Mouse (Mus musculus) embryonic facial prominence, embryonic 13.5 days (tissue): ENCODE data around the gene Gramd1a. TPM values are rescaled to one million over a fixed set of nuclear protein-coding genes. Genes with fewer than 3 reads are reported as not detected.

Source experiments
- ATAC-seq: fragments of 200-750 bp; cut with Nextera tagmentation; 2 replicates; pipeline ENCODE4 v1.8.0; 2017; ENCODE audit warnings: low read depth; ENCODE audit not compliant: insufficient number of reproducible peaks, insufficient read depth, low FRiP score, low TSS enrichment
- H3K27ac ChIP-seq: fragments of 300-500 bp; sonication (generic); 2 replicates; pipeline ENCODE4 v1.5.1; 2015; ENCODE audit warnings: moderate library complexity, mild to moderate bottlenecking, inconsistent platforms
- H3K27me3 ChIP-seq: fragments of 300-500 bp; sonication (generic); 2 replicates; pipeline ENCODE4 v1.6.1; 2015; ENCODE audit warnings: mild to moderate bottlenecking, inconsistent platforms
- H3K36me3 ChIP-seq: fragments of 300-500 bp; sonication (generic); 2 replicates; pipeline ENCODE4 v1.6.1; 2015; ENCODE audit warnings: mild to moderate bottlenecking, inconsistent platforms
- H3K4me1 ChIP-seq: fragments of 300-500 bp; sonication (generic); 2 replicates; pipeline ENCODE4 v1.6.1; 2015; ENCODE audit warnings: inconsistent platforms
- H3K4me2 ChIP-seq: fragments of 300-500 bp; sonication (generic); 2 replicates; pipeline ENCODE4 v1.6.1; 2015; ENCODE audit warnings: moderate library complexity, mild to moderate bottlenecking, inconsistent platforms
- H3K4me3 ChIP-seq: fragments of 300-500 bp; sonication (generic); 2 replicates; pipeline ENCODE4 v1.5.1; 2015; ENCODE audit warnings: mild to moderate bottlenecking, inconsistent platforms
- H3K9ac ChIP-seq: fragments of 300-500 bp; sonication (generic); 2 replicates; pipeline ENCODE4 v1.6.1; 2015; ENCODE audit warnings: mild to moderate bottlenecking, inconsistent platforms
- H3K9me3 ChIP-seq: fragments of 300-500 bp; sonication (generic); 2 replicates; pipeline ENCODE4 v1.6.1; 2016; ENCODE audit warnings: inconsistent platforms
- WGBS: fragments of 180-500 bp; shearing (Covaris S2); methylation state at CpG from one replicate; pipeline ENCODE4 v1.1.7; 2015; ENCODE audit warnings: mixed read lengths; 5-methylcytosine and 5-hydroxymethylcytosine counted together
- polyA plus RNA-seq: library from polyadenylated mRNA; unstranded; fragments of >200 nt; fragmentation: Nextera tagmentation; extraction: Ambion mirVana; gene quantifications from 2 replicates; pipeline ENCODE4 v1.2.1, GENCODE M21; 2015

The Gramd1a gene
- polyA plus RNA-seq, 1 experiment from 2014 or later = 84.8 TPM

DNA sequence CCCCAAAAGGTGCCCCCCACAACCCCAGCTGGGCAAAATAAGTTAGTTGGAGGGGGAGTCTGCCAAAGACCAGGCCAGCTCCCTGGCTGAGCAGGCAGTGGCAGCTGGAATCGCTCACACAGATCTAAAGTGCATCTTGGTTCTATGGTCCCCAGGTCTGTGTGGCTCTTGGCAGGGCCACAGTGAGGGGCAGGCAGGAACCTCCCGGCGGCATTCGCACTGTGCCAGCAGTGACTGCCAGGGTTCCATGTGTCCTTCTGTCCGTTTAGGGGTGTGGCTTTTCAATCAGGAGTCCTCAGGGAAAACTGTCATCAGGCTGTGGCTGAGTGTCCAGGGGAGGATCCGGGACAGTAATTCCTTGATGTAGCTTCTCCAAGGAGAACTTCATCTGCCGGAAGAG is 25.5 kb downstream of the Gramd1a start:
- H3K4me2 ChIP-seq = no peak overlapping the region
- peaks cover 8% of the 10 kb centered on the region for H3K4me1 ChIP-seq
- no peaks in the 10 kb centered on the region for H3K9me3 ChIP-seq
- no peak overlapping the region for H3K27ac ChIP-seq
- WGBS = 94% methylated on average over 7 of the region's 7 CpGs
- H3K9ac ChIP-seq = no peak overlapping the region
- peaks cover 31% of the 10 kb centered on the region for H3K27me3 ChIP-seq
- no peak for ATAC-seq
- H3K36me3 ChIP-seq = peaks cover 72% of the 10 kb centered on the region
- H3K4me3 ChIP-seq = no peak overlapping the region

- H3K9ac ChIP-seq = 0 out of 2 replicates have a peak overlapping the region, but pooled peaks have one; percentile 3
- ATAC-seq = no peak
- H3K27ac ChIP-seq = no peak overlapping the region
- H3K4me1 ChIP-seq = peaks cover 8% of the 10 kb centered on the region
- no peak overlapping the region for H3K4me2 ChIP-seq
- H3K9me3 ChIP-seq = no peaks in the 10 kb centered on the region
- H3K36me3 ChIP-seq = peaks cover 52% of the 10 kb centered on the region
- WGBS = 63% methylated on average over 9 of the region's 9 CpGs
- peaks cover 41% of the 10 kb centered on the region for H3K27me3 ChIP-seq
- H3K4me3 ChIP-seq = no peak overlapping the region
Observed at GRCm38 (mm10) chr7:31128157-31128705, 27.5 kb downstream of the Gramd1a start.

DNA sequence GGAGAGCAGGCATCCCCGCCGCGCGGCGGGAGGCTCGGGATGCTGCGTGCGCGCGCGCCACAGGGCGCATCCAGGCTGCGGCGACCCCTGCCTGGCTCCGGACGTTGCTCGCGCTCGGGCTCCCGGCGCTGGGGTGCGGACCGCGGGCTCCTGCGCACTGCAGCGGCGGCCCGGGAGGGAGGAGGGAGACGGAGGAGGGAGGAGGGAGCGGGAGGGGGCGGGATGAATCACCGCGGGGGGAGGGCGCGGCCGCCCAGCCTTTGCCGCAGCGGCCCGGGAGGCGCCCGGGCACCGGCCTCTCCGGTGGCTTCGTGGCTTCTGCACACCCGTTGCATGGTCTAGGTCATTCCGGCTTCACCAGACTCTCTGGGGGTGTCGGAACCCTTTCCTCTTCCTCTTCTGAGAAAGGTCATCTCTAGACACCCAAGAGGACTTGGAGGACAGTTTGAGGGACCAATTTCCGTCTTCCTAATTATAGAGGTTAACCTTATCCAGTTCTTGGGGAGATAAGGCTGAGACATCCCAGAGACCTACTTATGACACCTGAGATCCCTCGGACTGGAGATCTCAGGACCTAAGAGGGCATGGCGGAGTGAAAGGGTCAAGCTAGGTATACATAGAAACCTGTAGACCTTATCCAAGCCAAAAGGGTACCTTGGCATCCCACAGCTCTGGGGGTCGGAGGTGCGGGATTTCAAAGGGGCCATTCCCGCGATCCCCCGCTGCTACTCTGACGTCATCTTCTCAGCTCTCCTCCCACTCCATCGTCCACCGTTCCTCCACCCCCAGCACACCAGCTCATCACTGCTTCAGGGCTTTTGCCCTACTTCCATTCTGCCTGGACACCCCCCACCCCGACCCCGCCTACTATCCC is 28.6 kb downstream of the Gramd1a start, which contains the start of gene Scn1b:
Scn1b (minus strand) TSS at position 153 of the 874 bp plus-strand sequence.
- ATAC-seq = no peak
- peaks cover 8% of the 10 kb centered on the region for H3K4me1 ChIP-seq
- no peaks in the 10 kb centered on the region for H3K9me3 ChIP-seq
- H3K27ac ChIP-seq = no peak within 1 kb of the TSS
- peaks cover 41% of the 10 kb centered on the region for H3K36me3 ChIP-seq
- peak within 1 kb of the TSS; percentile 69 for H3K4me3 ChIP-seq
- peak within 1 kb of the TSS; percentile 77 for H3K9ac ChIP-seq
- H3K27me3 ChIP-seq = peaks cover 41% of the 10 kb centered on the region
- under 1% methylated on average over 50 of the region's 60 CpGs for WGBS
- peak within 1 kb of the TSS; percentile 99 for H3K4me2 ChIP-seq

DNA sequence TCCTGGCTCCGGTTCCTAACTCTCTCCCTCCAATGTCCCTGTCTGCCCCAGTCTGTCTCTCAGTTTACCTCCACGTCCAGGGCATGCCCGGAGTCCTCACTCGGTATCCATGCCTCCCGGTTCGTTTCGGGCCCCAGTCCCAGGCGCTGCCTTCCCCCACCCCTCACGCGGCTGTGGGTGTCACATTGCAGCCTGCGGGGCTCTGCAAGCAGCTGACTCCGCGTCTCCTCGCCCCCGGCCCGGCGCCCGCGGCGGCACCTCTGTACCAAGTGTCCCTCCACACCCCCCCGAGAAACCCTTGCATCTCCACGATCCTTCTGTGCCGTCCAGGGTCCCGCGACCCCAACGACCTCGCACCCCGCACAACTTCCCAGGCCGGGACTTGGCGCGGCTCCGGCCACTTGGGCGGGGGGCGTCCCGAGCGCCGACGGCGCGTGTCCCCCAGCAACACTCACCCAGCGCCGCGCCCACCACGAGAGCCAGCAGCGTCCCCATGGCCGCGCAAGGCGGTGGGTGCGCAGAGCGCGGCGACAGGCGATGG is 29.4 kb downstream of the Gramd1a start:
- no peak overlapping the region for H3K27ac ChIP-seq
- H3K4me2 ChIP-seq = peak overlapping the region; percentile 99
- H3K4me1 ChIP-seq = peaks cover 8% of the 10 kb centered on the region
- H3K4me3 ChIP-seq = peak overlapping the region; percentile 69
- H3K9ac ChIP-seq = peak overlapping the region; percentile 77
- peaks cover 33% of the 10 kb centered on the region for H3K36me3 ChIP-seq
- peak; percentile 6; the same call in 1 of the 2 replicates for ATAC-seq
- H3K9me3 ChIP-seq = no peaks in the 10 kb centered on the region
- under 1% methylated on average over 51 of the region's 53 CpGs for WGBS
- H3K27me3 ChIP-seq = peaks cover 41% of the 10 kb centered on the region

DNA sequence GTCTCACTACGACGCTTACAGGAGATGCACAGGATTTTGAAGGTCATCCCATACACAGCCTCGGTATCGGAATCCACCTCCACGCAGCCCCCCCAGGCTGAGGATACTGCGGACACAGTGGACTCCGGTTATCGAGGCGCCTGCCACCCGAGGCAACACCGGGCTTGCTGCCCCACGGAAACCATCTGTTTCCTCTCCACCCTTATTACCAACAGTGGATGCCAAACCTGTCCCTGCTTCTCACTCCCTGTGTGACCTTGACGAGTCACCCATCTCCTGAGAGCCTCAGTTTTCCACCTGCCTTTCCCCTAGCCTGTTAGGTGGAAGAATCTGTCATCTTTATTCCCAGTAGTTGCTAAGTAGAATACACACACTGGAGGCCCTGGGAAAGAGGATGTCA is 30.6 kb downstream of the Gramd1a start:
- Histone ChIP-seq H3K27me3 (peaks cover 41% of the 10 kb centered on the region), H3K9ac (no peak overlapping the region), H3K36me3 (peaks cover 21% of the 10 kb centered on the region), H3K4me1 (peaks cover 14% of the 10 kb centered on the region), H3K9me3 (no peaks in the 10 kb centered on the region), H3K27ac (no peak overlapping the region), H3K4me2 (no peak overlapping the region), H3K4me3 (no peak overlapping the region)
- WGBS = 80% methylated on average over 13 of the region's 13 CpGs
- ATAC-seq = no peak

- Histone ChIP-seq H3K36me3 (peaks cover 14% of the 10 kb centered on the region), H3K9me3 (no peaks in the 10 kb centered on the region), H3K9ac (no peak overlapping the region), H3K27ac (no peak overlapping the region), H3K4me3 (no peak overlapping the region), H3K4me2 (no peak overlapping the region), H3K4me1 (peaks cover 14% of the 10 kb centered on the region), H3K27me3 (peaks cover 41% of the 10 kb centered on the region)
- WGBS = 82% methylated on average over 5 of the region's 5 CpGs
- no peak for ATAC-seq
Observed at GRCm38 (mm10) chr7:31124381-31124780, 31.3 kb downstream of the Gramd1a start.

- Histone ChIP-seq H3K36me3 (peaks cover 7% of the 10 kb centered on the region), H3K9me3 (no peaks in the 10 kb centered on the region), H3K4me3 (no peak overlapping the region), H3K27me3 (peaks cover 41% of the 10 kb centered on the region), H3K9ac (no peak overlapping the region), H3K4me1 (peaks cover 14% of the 10 kb centered on the region), H3K27ac (no peak overlapping the region), H3K4me2 (no peak overlapping the region)
- 75% methylated on average over 3 of the region's 3 CpGs for WGBS
- ATAC-seq = no peak
Observed at GRCm38 (mm10) chr7:31123697-31124096, 32.0 kb downstream of the Gramd1a start.

- H3K9ac ChIP-seq = no peak overlapping the region
- no peak for ATAC-seq
Observed at GRCm38 (mm10) chr7:31122641-31123631, 32.8 kb downstream of the Gramd1a start.

GRCm38 (mm10) chr7:31119556-31119955 is 36.1 kb downstream of the Gramd1a start:
- no peak overlapping the region for H3K4me2 ChIP-seq
- no peak overlapping the region for H3K4me3 ChIP-seq
- H3K4me1 ChIP-seq = peaks cover 20% of the 10 kb centered on the region
- no peak for ATAC-seq
- no peak overlapping the region for H3K9ac ChIP-seq
- no peaks in the 10 kb centered on the region for H3K36me3 ChIP-seq
- H3K27ac ChIP-seq = no peak overlapping the region
- WGBS = 86% methylated on average over 5 of the region's 5 CpGs
- peaks cover 4% of the 10 kb centered on the region; the same call in 1 of the 2 replicates for H3K27me3 ChIP-seq
- no peaks in the 10 kb centered on the region for H3K9me3 ChIP-seq

More at GRCm38 (mm10) chr7:31122641-31123631, 32.8 kb downstream of the Gramd1a start:
- no peak overlapping the region for H3K4me2 ChIP-seq
- H3K4me1 ChIP-seq = peaks cover 14% of the 10 kb centered on the region
- no peaks in the 10 kb centered on the region for H3K36me3 ChIP-seq
- no peak overlapping the region for H3K4me3 ChIP-seq
- WGBS = 90% methylated on average over 16 of the region's 16 CpGs
- H3K27ac ChIP-seq = no peak overlapping the region
- H3K9me3 ChIP-seq = no peaks in the 10 kb centered on the region
- H3K27me3 ChIP-seq = peaks cover 34% of the 10 kb centered on the region

DNA sequence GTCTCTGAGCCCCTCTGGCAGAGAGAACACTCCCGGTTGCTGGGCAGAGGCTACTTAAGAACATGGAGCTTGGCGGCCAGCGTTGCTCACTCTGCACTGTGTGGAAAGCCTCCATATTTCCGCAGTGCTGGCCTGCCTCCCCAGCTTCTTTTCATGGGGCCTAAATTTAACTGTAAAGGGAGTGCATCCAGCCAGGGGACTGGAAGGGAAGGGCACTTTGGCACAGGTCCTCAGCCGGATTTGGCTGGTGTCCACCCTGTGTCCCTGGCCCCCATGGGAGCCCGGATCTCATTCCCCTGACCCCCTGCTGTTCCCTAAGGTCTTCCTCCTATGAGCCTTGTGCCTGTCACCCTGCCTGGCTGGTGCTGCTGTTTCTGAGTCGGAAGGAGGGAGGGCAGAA is 37.2 kb downstream of the Gramd1a start:
- no peak overlapping the region for H3K27ac ChIP-seq
- H3K9ac ChIP-seq = no peak overlapping the region
- ATAC-seq = no peak
- H3K36me3 ChIP-seq = no peaks in the 10 kb centered on the region
- no peak overlapping the region for H3K4me2 ChIP-seq
- no peak overlapping the region for H3K4me3 ChIP-seq
- H3K9me3 ChIP-seq = no peaks in the 10 kb centered on the region
- 69% methylated on average over 7 of the region's 7 CpGs for WGBS
- H3K4me1 ChIP-seq = peaks cover 20% of the 10 kb centered on the region
- H3K27me3 ChIP-seq = no peaks in the 10 kb centered on the region

- 89% methylated on average over 11 of the region's 11 CpGs for WGBS
- no peak overlapping the region for H3K9ac ChIP-seq
- H3K4me1 ChIP-seq = peaks cover 20% of the 10 kb centered on the region
- H3K4me2 ChIP-seq = no peak overlapping the region
- no peaks in the 10 kb centered on the region for H3K27me3 ChIP-seq
- H3K4me3 ChIP-seq = no peak overlapping the region
- ATAC-seq = no peak
- no peak overlapping the region for H3K27ac ChIP-seq
- H3K36me3 ChIP-seq = no peaks in the 10 kb centered on the region
- no peaks in the 10 kb centered on the region for H3K9me3 ChIP-seq
Observed at GRCm38 (mm10) chr7:31117465-31117864, 38.2 kb downstream of the Gramd1a start.
